Mouse (Mus musculus): ENCODE data around the gene Apbb1ip. TPM values are rescaled to one million over a fixed set of nuclear protein-coding genes. Genes with fewer than 3 reads are reported as not detected.

Gene Apbb1ip
- total RNA-seq, 4 experiments from 2014 or later, result 5.9 to 15.2 (median 9.3) TPM

GRCm38 (mm10) chr2:22775213-22775612, 1.3 kb downstream of the Apbb1ip start:
- DNase-seq (ENCODE audit: low spot score in 2 of 2), result no peak

- no peak for DNase-seq (ENCODE audit: low spot score in 2 of 2)
Measured at GRCm38 (mm10) chr2:22775681-22776080, 1.8 kb downstream of the Apbb1ip start.

GRCm38 (mm10) chr2:22776568-22777230, 2.8 kb downstream of the Apbb1ip start:
- DNase-seq (ENCODE audit: low spot score in 2 of 2), result no peak

GRCm38 (mm10) chr2:22777757-22778156, 3.9 kb downstream of the Apbb1ip start:
- no peak for DNase-seq (ENCODE audit: low spot score in 2 of 2)

- DNase-seq (ENCODE audit: low spot score in 2 of 2), result no peak
Measured at GRCm38 (mm10) chr2:22780884-22781283, 7.0 kb downstream of the Apbb1ip start.

- DNase-seq (ENCODE audit: low spot score in 2 of 2), result no peak
Measured at GRCm38 (mm10) chr2:22781387-22782009, 7.6 kb downstream of the Apbb1ip start.

- no peak for DNase-seq (ENCODE audit: low spot score in 2 of 2)
Measured at GRCm38 (mm10) chr2:22782057-22782456, 8.2 kb downstream of the Apbb1ip start.

GRCm38 (mm10) chr2:22783137-22783638, 9.3 kb downstream of the Apbb1ip start:
- DNase-seq (ENCODE audit: low spot score in 2 of 2), result no peak

GRCm38 (mm10) chr2:22784186-22784585, 10.3 kb downstream of the Apbb1ip start:
- no peak for DNase-seq (ENCODE audit: low spot score in 2 of 2)

- no peak for DNase-seq (ENCODE audit: low spot score in 2 of 2)
Measured at GRCm38 (mm10) chr2:22784771-22785170, 10.9 kb downstream of the Apbb1ip start.

- no peak for DNase-seq (ENCODE audit: low spot score in 2 of 2)
Measured at GRCm38 (mm10) chr2:22788658-22789057, 14.8 kb downstream of the Apbb1ip start.

GRCm38 (mm10) chr2:22789576-22789975, 15.7 kb downstream of the Apbb1ip start:
- no peak for DNase-seq (ENCODE audit: low spot score in 2 of 2)

GRCm38 (mm10) chr2:22790435-22790834, 16.5 kb downstream of the Apbb1ip start:
- no peak for DNase-seq (ENCODE audit: low spot score in 2 of 2)

- no peak for DNase-seq (ENCODE audit: low spot score in 2 of 2)
Measured at GRCm38 (mm10) chr2:22795087-22795486, 21.2 kb downstream of the Apbb1ip start.

- DNase-seq (ENCODE audit: low spot score in 2 of 2), result no peak
Measured at GRCm38 (mm10) chr2:22796487-22796886, 22.6 kb downstream of the Apbb1ip start.

GRCm38 (mm10) chr2:22799430-22800041, 25.6 kb downstream of the Apbb1ip start:
- no peak for DNase-seq (ENCODE audit: low spot score in 2 of 2)

GRCm38 (mm10) chr2:22805589-22805988, 31.7 kb downstream of the Apbb1ip start:
- no peak for DNase-seq (ENCODE audit: low spot score in 2 of 2)

GRCm38 (mm10) chr2:22806576-22806975, 32.7 kb downstream of the Apbb1ip start:
- no peak for DNase-seq (ENCODE audit: low spot score in 2 of 2)

- DNase-seq (ENCODE audit: low spot score in 2 of 2), result no peak
Measured at GRCm38 (mm10) chr2:22807312-22807711, 33.4 kb downstream of the Apbb1ip start.

GRCm38 (mm10) chr2:22810851-22811250, 37.0 kb downstream of the Apbb1ip start:
- DNase-seq (ENCODE audit: low spot score in 2 of 2), result no peak

- no peak for DNase-seq (ENCODE audit: low spot score in 2 of 2)
Measured at GRCm38 (mm10) chr2:22811466-22811865, 37.6 kb downstream of the Apbb1ip start.

- DNase-seq (ENCODE audit: low spot score in 2 of 2), result no peak
Measured at GRCm38 (mm10) chr2:22813921-22814320, 40.0 kb downstream of the Apbb1ip start.

- no peak for DNase-seq (ENCODE audit: low spot score in 2 of 2)
Measured at GRCm38 (mm10) chr2:22815674-22816073, 41.8 kb downstream of the Apbb1ip start.

Measured in left cerebral cortex, adult 8-10 months (tissue).